Mouse (Mus musculus) cortical plate, adult 2 months (tissue): ENCODE measurements around the gene Trmu.

ENCODE experiments used
- CTCF ChIP-seq: fragments of 200-500 bp; IDR thresholded peaks from 2 replicates; pipeline ENCODE4 v1.5.1; 2011; ENCODE audit warnings: mild to moderate bottlenecking, control low read depth, low read length; ENCODE audit not compliant: insufficient read depth; ENCODE audit errors: extremely low read depth
- POLR2A ChIP-seq: fragments of 200-500 bp; IDR thresholded peaks from 2 replicates; pipeline ENCODE4 v1.6.1; 2011; ENCODE audit warnings: mild to moderate bottlenecking, low read length, control low read depth; ENCODE audit not compliant: insufficient read depth; ENCODE audit errors: extremely low read depth

DNA sequence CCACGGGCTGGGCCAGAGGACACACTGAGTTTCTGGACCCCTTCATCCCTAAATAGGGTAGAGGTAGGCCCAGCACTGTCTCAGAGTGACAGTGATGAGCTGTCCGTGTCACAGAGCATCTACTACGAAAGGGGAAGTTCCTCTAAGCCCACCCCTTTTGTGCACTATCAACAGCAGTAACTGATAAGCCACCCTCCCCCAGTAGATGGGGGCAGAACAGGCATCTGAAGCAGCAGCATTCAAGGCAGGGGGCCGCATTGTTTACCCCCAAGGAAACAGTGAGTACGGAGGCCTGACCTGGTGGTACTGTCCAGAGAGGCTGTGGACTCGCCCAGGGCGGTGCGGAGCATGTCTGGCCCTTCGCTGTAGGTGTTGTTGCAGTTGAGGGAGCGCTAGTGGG lies 23.4 kb downstream of the Trmu start:
- TF ChIP-seq POLR2A (no peak), CTCF (no peak)
